Mouse (Mus musculus): ENCODE measurements around the gene Serbp1. TPM values are rescaled to one million over a fixed set of nuclear protein-coding genes. Genes with fewer than 3 reads are reported as not detected.

The Serbp1 gene
- total and polyA plus RNA-seq, 3 experiments = 1,043 to 1,809 (median 1,049) TPM

DNA sequence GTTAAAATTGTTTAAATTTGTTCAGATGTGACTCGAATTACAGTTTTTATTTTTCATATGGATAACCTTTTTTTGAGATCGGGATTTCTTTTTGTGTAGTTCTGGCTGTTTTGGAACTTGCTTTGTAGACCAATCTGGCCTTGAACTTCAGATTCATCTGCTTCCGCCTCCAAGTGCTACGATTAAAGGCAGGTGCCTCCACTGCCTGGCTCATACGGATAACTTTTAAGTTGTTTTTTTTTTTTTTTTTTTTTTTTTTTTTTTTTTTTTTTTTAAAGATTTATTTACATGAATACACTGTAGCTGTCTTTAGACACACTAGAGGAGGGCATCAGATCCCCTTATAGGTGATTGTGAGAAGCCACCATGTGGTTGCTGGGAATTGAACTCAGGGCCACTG lies 40.0 kb downstream of the Serbp1 start:
- Histone ChIP-seq H3K4me1 (ENCODE audit: control insufficient read depth in 1 of 2, insufficient read depth in 2 of 2, low read length in 2 of 2) (peaks cover 21 to 43% of the 10 kb centered on the region in 2 experiments), H3K36me3 (ENCODE audit: control insufficient read depth in 1 of 2, insufficient read depth in 2 of 2, low read length in 2 of 2) (peaks cover 82 to 84% of the 10 kb centered on the region in 2 experiments), H3K4me3 (ENCODE audit: control insufficient read depth in 1 of 2, insufficient read depth in 1 of 2, low read depth in 2 of 2, low read length in 2 of 2) (no peak overlapping the region), H3K9ac (ENCODE audit: control insufficient read depth, low read depth, low read length, poor library complexity, severe bottlenecking) (no peak overlapping the region), H3K9me3 (replicated peaks; ENCODE audit: insufficient read depth, low read length) (no peaks in the 10 kb centered on the region), H3K27ac (ENCODE audit: control insufficient read depth, low read depth, low read length) (no peak overlapping the region), H3K79me2 (ENCODE audit: control insufficient read depth, insufficient read depth, low read length, poor library complexity) (peaks cover 51% of the 10 kb centered on the region), H3K27me3 (ENCODE audit: control insufficient read depth in 1 of 2, insufficient read depth in 2 of 2, low read length in 2 of 2) (no peaks in the 10 kb centered on the region)
- DNase-seq (ENCODE audit: low read depth, low spot score) = no peak
- TF ChIP-seq ZKSCAN1 (IDR thresholded peaks at IDR 0.05; ENCODE audit: low read depth, low read length) (no peak), ZNF384 (IDR thresholded peaks at IDR 0.05; ENCODE audit: low read depth, low read length) (peak; percentile 74), EP300 (IDR thresholded peaks at IDR 0.05; ENCODE audit: low read depth in 1 of 2, low read length in 2 of 2) (no peak), SIN3A (IDR thresholded peaks at IDR 0.05; ENCODE audit: low read length) (no peak)

DNA sequence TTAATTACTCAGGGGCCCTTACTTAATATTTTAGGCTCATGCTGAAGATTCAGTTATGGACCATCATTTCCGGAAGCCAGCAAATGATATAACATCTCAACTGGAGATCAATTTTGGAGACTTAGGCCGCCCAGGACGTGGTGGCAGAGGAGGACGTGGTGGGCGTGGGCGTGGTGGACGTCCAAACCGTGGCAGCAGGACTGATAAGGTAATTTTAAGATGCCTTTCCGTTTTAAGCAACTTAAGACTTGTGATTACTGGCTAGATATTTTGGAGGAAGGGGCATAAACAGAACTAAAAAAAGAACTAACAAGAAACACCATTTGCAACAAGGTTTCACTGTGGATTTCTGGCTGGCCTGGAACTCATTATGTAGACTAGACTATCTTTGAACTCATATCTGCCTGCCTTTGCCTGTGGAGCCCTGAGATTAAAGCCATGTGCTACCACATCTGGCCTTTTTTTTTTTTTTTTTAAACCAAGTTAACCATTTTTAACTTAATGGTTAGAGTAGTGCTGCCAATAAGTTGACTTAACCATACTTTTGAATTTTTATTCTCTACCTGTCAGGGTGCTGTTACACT lies 43.7 kb downstream of the Serbp1 start:
- Histone ChIP-seq H3K9ac (ENCODE audit: control insufficient read depth, low read depth, low read length, poor library complexity, severe bottlenecking) (no peak overlapping the region), H3K9me3 (replicated peaks; ENCODE audit: insufficient read depth, low read length) (no peaks in the 10 kb centered on the region), H3K4me3 (ENCODE audit: control insufficient read depth in 1 of 2, insufficient read depth in 1 of 2, low read depth in 2 of 2, low read length in 2 of 2) (no peak overlapping the region), H3K79me2 (ENCODE audit: control insufficient read depth, insufficient read depth, low read length, poor library complexity) (peaks cover 29% of the 10 kb centered on the region), H3K27ac (ENCODE audit: control insufficient read depth, low read depth, low read length) (peak overlapping the region; percentile 55), H3K27me3 (ENCODE audit: control insufficient read depth in 1 of 2, insufficient read depth in 2 of 2, low read length in 2 of 2) (no peaks in the 10 kb centered on the region), H3K4me1 (ENCODE audit: control insufficient read depth in 1 of 2, insufficient read depth in 2 of 2, low read length in 2 of 2) (peaks cover 16 to 38% of the 10 kb centered on the region in 2 experiments), H3K36me3 (ENCODE audit: control insufficient read depth in 1 of 2, insufficient read depth in 2 of 2, low read length in 2 of 2) (peaks cover 78 to 86% of the 10 kb centered on the region in 2 experiments)
- DNase-seq (ENCODE audit: low read depth, low spot score) = peak; percentile 72
- TF ChIP-seq ETS1 (IDR thresholded peaks at IDR 0.05; ENCODE audit: low read depth, low read length) (peak; percentile 45; the same call in 1 of the 2 replicates), SIN3A (IDR thresholded peaks at IDR 0.05; ENCODE audit: low read length) (peak; percentile 74), ELF1 (IDR thresholded peaks at IDR 0.05; ENCODE audit: low read depth, low read length) (no peak), ZMIZ1 (IDR thresholded peaks at IDR 0.05; ENCODE audit: low read depth, low read length) (no peak), HCFC1 (IDR thresholded peaks at IDR 0.05; ENCODE audit: low read depth, low read length) (no peak), MAX (IDR thresholded peaks at IDR 0.05; ENCODE audit: low read length) (0 out of 2 replicates have a peak, but pooled peaks have one; percentile 27), NELFE (IDR thresholded peaks at IDR 0.05; ENCODE audit: low read depth, low read length) (no peak), TCF12 (IDR thresholded peaks at IDR 0.05; ENCODE audit: low read depth, low read length) (peak; percentile 75), MYB (IDR thresholded peaks at IDR 0.05; ENCODE audit: low read depth, low read length) (peak; percentile 49), MAFK (IDR thresholded peaks at IDR 0.05; ENCODE audit: borderline replicate concordance, low read depth, low read length) (no peak), MEF2A (IDR thresholded peaks at IDR 0.05; ENCODE audit: extremely low read depth, insufficient replicate concordance, low read depth, low read length, poor library complexity, severe bottlenecking) (peak; percentile 88), MXI1 (IDR thresholded peaks at IDR 0.05; ENCODE audit: low read depth, low read length) (peak; percentile 79; the same call in 1 of the 2 replicates), CTCF (IDR thresholded peaks at IDR 0.05 in 2 of 3, conservative IDR thresholded peaks at IDR 0.05 in 1 of 3; ENCODE audit: control insufficient read depth in 1 of 3, insufficient read depth in 1 of 3, low read depth in 2 of 3, low read length in 3 of 3, poor library complexity in 1 of 3, severe bottlenecking in 1 of 3) (no peak), USF1 (IDR thresholded peaks at IDR 0.05; ENCODE audit: low read depth, low read length) (no peak), JUND (IDR thresholded peaks at IDR 0.05; ENCODE audit: low read depth, low read length) (no peak), ZNF384 (IDR thresholded peaks at IDR 0.05; ENCODE audit: low read depth, low read length) (peak; percentile 93), BHLHE40 (IDR thresholded peaks at IDR 0.05; ENCODE audit: borderline replicate concordance, low read depth, low read length) (0 out of 2 replicates have a peak, but pooled peaks have one; percentile 10), GATA1 (IDR thresholded peaks at IDR 0.05; ENCODE audit: low read depth, low read length) (no peak), ZKSCAN1 (IDR thresholded peaks at IDR 0.05; ENCODE audit: low read depth, low read length) (no peak), POLR2AphosphoS5 (IDR thresholded peaks at IDR 0.05; ENCODE audit: borderline replicate concordance, low read depth, low read length) (no peak), GABPA (IDR thresholded peaks at IDR 0.05; ENCODE audit: low read depth, low read length) (no peak), MYC (IDR thresholded peaks at IDR 0.05; ENCODE audit: low read depth, low read length) (peak; percentile 59; the same call in 1 of the 2 replicates), NRF1 (IDR thresholded peaks at IDR 0.05; ENCODE audit: insufficient read depth, low read depth, low read length, poor library complexity, severe bottlenecking) (no peak), CHD1 (IDR thresholded peaks at IDR 0.05; ENCODE audit: low read depth, low read length) (no peak), TAL1 (IDR thresholded peaks at IDR 0.05; ENCODE audit: low read length) (peak; percentile 10; the same call in 1 of the 2 replicates), TBP (IDR thresholded peaks at IDR 0.05; ENCODE audit: low read depth, low read length) (no peak), MAZ (IDR thresholded peaks at IDR 0.05; ENCODE audit: low read depth, low read length) (no peak), USF2 (IDR thresholded peaks at IDR 0.05; ENCODE audit: borderline replicate concordance in 1 of 2, insufficient read depth in 1 of 2, low read depth in 1 of 2, low read length in 2 of 2) (no peak)

Data from MEL (cell line).